Mouse (Mus musculus): Measurements from ENCODE around the gene Rabgap1l.
"Not testable (repeated sequence)": the region's sequence is repeated elsewhere in the genome, so short reads cannot be mapped to it uniquely, and the experiment has no call there.

Rabgap1l gene

GRCm38 (mm10) chr1:160520665-160521064, 272.3 kb downstream of the Rabgap1l start:
- peak; percentile 89 for DNase-seq (ENCODE audit: extremely low read depth, insufficient read length, low spot score)

DNA sequence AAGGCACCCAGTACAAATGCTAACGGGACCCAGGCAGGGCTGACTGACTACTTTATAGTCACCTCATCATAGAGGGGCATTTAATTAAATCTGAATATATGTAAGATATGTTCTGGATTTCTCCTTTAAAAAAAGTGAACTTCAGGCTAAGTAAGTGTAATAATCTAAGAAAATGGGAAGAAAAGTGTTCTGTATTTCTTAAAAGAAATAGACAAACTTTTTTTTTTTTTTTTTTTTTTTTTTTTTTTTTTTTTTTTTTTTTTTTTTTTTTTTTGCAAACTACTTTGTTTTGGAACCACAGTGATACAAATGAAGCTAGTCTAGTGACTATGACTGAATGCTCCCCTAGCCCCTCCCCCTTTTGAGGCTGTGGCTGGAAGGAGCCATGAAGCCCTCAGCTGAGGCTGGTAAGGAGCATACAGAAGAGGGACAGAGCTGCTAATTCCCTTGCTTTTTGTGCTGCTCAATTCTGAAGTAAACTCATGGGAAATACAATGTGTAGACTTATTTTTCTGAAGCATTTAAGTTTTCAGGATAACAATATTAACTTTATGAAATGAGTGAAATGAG, 273.0 kb downstream of the Rabgap1l start:
- peak; percentile 38 for DNase-seq (ENCODE audit: extremely low read depth, insufficient read length, low spot score)

GRCm38 (mm10) chr1:160518552-160518951, 274.5 kb downstream of the Rabgap1l start:
- DNase-seq (ENCODE audit: extremely low read depth, insufficient read length, low spot score), result peak; percentile 15

GRCm38 (mm10) chr1:160507766-160508165, 285.2 kb downstream of the Rabgap1l start:
- DNase-seq (ENCODE audit: extremely low read depth, insufficient read length, low spot score), result no peak

DNA sequence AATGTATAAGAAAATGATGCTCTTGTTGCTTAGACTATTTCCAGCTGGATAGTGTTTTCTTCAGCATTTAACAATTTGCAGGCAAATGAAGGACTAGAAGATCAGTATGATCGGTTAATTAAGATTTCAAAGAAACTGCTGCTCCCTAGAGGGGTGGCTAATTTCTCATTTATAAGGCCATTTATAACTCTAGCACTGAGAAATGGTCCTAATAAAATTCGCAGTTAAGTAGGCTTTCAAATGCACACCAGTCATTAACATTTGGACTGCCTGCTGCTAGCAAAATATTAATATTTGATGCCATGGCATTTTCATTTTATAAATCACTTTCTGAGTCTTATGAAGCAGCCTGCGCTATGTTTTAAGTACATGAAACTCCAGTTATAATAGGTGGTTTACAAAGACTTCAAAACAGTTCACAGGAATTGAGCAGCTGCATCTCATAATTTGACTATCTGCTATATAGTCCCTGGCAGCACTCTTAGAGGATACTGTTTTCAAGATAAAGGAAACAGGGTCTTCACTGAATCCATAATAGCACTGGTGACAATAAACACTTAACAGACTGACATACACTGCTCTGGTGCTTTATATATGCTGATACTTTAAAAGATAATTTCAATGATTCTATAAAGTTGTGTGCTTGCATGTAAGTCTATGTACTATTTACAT, 296.0 kb downstream of the Rabgap1l start:
- DNase-seq (ENCODE audit: extremely low read depth, insufficient read length, low spot score), result no peak

- DNase-seq (ENCODE audit: extremely low read depth, insufficient read length, low spot score), result no peak
Measured at GRCm38 (mm10) chr1:160485731-160486130, 307.3 kb downstream of the Rabgap1l start.

GRCm38 (mm10) chr1:160485028-160485427, 308.0 kb downstream of the Rabgap1l start:
- no peak for DNase-seq (ENCODE audit: extremely low read depth, insufficient read length, low spot score)

GRCm38 (mm10) chr1:160481643-160482042, 311.4 kb downstream of the Rabgap1l start:
- DNase-seq (ENCODE audit: extremely low read depth, insufficient read length, low spot score), result no peak

DNA sequence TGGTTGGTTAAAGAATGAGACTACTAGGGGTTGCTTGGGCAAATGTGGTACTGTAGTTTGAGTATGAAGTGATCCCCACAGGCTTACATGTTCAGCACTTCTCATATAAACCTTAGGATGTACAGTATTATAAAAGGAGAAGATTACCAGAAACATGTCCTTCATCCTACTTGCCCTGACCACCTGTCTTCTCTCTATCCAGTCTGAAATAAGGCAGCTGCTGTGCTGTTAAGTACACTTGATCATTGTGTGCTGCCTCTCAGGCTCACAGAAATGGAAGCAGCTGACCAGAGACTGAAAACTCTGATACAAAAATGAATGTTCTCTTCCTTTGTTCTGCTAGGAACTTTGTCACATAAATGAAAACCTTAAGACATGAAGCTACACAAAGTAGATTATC, 325.6 kb downstream of the Rabgap1l start:
- DNase-seq (ENCODE audit: extremely low read depth, insufficient read length, low spot score), result no peak

DNA sequence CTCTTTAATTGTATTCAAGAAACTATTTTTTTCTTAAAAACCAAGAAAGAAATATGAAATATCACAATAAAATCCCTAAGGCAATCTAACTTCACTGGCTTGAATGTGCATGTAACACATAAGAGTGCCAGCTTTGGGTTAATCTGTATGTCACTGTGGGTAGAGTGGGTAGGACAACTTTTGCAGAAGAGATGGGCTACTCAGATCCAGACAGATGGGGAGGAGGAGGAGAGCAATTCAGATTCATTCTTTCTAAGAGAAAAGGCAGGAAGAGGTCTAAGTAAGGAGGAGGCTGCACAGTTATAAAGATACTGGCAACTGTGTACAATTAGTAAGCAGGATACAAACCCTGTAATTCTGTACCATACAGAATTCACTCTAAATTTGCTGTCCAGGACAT, 327.8 kb downstream of the Rabgap1l start:
- DNase-seq (ENCODE audit: extremely low read depth, insufficient read length, low spot score), result no peak

DNA sequence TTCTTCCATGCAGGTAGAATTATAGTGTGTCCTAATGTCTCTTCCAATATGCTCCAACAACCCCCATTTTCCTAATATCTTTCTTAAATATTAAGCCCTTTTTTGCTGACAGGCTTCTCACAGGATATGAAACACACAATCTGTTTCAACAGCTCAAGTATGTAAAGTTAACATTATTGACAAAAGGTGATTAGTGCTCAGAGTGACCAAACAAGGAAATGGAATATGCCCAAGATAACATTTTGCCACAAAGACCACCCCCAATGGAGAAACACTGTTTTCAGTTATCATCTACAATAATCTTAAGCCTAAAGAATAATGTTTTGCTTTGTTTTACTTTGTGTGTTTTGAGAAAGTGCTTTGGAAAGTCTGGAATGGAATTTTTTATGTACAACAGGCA, 328.9 kb downstream of the Rabgap1l start:
- DNase-seq (ENCODE audit: extremely low read depth, insufficient read length, low spot score), result no peak

- DNase-seq (ENCODE audit: extremely low read depth, insufficient read length, low spot score), result no peak
Measured at GRCm38 (mm10) chr1:160460346-160460745, 332.7 kb downstream of the Rabgap1l start.

DNA sequence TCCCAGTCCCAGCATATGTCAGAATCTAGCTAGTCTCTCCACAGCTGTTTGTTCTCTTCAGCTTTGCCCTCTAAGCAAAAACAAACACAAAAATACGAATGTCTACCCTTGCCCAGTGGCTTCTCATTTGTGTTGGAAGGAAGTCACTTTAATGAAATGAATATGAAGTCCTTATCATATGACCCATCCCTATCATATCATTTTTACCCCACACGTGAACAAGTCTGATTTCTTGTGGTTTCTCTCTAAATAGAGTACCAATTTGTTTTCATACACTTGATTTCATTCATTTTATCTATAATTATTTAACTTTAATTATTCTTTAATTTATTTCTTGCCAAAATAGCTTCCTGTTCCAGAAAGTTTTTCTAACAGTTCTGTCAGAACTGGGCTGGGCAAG, 341.3 kb downstream of the Rabgap1l start:
- DNase-seq (ENCODE audit: extremely low read depth, insufficient read length, low spot score), result no peak

- no peak for DNase-seq (ENCODE audit: extremely low read depth, insufficient read length, low spot score)
Measured at GRCm38 (mm10) chr1:160448681-160449080, 344.3 kb downstream of the Rabgap1l start.

DNA sequence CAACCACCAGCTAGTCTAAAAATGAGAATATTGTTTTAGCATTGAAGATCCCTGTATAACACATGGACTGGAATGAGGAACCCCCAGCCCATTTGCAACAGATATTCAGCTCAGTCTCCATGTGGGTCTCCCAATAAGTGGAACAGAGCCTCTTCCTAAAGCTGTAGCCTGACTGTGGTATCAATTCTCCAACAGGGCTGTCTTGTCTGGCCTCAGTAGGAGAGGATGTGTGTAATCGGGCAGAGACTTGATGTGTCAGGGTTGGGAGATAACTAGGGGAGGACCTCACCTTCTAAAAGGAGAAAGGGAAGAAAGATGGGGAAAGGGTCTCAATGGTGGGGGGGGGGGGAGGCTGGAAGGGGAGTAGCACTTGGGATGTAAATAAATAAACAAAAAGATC, 346.2 kb downstream of the Rabgap1l start:
- no peak for DNase-seq (ENCODE audit: extremely low read depth, insufficient read length, low spot score)

DNA sequence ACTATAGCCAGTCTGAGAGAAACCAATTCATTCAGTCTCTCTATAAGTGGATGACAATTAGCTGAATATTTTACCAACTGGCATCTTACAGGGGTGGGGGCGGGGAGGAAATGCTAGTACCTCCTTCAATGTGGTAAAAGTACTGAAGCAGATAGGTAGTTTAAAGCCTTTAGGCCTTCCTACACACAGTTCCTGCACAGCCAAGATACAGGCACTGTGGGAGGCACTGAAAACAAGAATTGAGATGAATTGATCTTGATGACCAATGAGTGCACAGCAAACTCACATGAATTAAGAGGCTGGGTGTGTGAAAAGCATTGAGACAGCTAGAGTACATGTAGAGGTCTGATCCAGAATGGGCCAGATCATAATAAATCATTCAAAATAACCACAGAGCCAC, 349.5 kb downstream of the Rabgap1l start:
- no peak for DNase-seq (ENCODE audit: extremely low read depth, insufficient read length, low spot score)

- no peak for DNase-seq (ENCODE audit: extremely low read depth, insufficient read length, low spot score)
Measured at GRCm38 (mm10) chr1:160441679-160442078, 351.3 kb downstream of the Rabgap1l start.

- DNase-seq (ENCODE audit: extremely low read depth, insufficient read length, low spot score), result no peak
Measured at GRCm38 (mm10) chr1:160441161-160441560, 351.9 kb downstream of the Rabgap1l start.

GRCm38 (mm10) chr1:160438820-160439219, 354.2 kb downstream of the Rabgap1l start:
- DNase-seq (ENCODE audit: extremely low read depth, insufficient read length, low spot score), result no peak

DNA sequence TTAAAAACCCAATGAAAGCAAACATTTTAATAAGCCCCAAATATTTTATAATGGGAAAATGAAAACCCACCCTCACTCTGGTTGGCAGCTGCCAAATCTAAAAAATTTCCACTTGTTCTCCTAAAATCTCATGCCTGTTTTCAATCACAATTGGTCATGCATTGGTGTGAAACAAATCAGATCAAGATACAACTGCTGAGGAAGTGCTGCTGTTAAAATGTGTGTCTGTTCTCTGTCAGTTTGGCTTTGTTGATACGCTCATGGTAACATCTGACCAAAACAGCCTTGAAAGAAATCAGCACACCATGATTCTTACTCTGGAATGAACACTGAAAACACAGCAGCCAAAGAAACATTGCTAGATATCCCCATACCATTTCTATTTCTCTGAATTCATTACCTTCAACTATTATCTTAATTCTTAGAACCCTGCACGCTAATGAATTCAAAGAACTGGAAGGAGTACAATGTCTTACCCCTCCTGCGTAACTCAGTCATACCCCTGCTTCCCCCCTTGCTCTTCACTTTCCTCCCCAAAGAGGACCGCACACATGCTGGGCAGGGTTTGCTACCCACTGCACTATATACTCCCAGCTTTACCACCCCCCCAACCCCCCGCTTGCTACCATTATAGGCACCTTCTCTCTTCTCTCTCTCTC, 375.7 kb downstream of the Rabgap1l start:
- no peak for DNase-seq (ENCODE audit: extremely low read depth, insufficient read length, low spot score)

DNA sequence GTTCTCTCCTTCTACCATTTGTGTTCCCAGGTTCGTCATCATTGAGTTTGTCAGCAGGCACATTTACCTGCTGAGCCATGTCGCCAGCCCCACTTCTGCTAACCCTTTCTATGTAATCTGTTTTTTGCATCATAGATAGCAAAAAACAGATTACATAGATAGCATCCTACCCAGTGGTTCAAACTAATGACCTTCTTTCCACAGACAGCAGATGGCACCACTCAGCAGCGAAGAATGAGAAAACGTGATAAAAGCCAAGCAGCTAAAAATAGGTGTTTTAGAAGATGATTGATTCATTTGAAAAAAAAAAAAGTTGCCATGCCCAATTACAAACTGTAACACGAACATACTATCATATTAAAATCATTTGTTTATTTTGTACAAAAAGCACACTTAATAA, 382.2 kb downstream of the Rabgap1l start:
- DNase-seq (ENCODE audit: extremely low read depth, insufficient read length, low spot score), result no peak

GRCm38 (mm10) chr1:160409689-160410088, 383.3 kb downstream of the Rabgap1l start:
- not testable (repeated sequence) for DNase-seq (ENCODE audit: extremely low read depth, insufficient read length, low spot score)
